Mouse (Mus musculus): ENCODE data around the gene Spata16. TPM values are rescaled to one million over a fixed set of nuclear protein-coding genes. Genes with fewer than 3 reads are reported as not detected.

Spata16 gene
- not detected for polyA plus RNA-seq (2015; fragmentation: Illumina TruSeq; extraction: RNeasy Lipid Tissue Mini Kit (QIAGEN cat#74804); ENCODE audit: insufficient read depth, low read depth, low replicate concordance)

GRCm38 (mm10) chr3:26637402-26637801, at the start of gene Spata16:
Spata16 (plus strand) TSS chr3:26637620.

All from pancreas, adult 10 weeks (tissue).